Mouse (Mus musculus): ENCODE measurements around the gene Tbx10.

Tbx10 gene

DNA sequence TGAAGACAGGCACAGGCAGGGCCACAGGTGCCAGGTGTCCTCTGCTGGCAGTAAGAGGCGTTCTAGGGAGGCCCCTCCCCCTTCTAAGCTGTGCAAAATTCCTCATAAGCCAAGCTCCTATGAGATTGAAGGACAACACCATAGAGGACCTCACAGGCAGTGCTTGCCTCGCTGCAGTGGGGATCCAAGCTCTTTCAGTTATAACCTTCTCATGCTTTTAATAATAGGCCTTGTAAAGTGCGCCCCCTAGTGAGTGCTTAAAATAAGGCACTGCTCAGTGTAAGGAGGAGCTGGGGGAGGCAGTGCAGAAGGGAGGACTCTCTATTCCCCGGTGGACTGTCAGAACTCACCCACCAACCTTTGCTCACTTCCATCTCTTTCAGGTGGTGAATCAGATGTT lies 12.2 kb upstream of the Tbx10 start:
- DNase-seq, result peak; percentile 89 to 92

DNA sequence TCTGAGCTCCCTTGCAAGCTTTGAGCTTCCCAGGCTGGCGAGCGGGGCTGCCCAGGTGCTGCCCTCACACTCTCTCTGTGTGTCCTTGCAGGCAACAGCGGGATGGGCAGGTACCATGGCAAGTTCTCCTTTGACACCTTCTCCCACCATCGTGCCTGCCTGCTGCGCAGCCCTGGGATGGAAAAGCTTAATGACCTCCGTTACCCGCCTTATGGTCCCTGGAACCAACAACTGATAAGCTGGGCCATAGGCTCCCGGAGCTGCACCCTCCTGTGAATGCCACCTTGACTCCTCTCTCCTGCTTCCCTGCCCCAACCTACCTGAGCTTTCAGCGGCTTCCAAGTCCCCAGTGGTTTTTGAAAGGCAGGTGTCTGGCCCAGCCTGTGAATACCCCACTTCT lies 11.6 kb upstream of the Tbx10 start:
- DNase-seq, result no peak

GRCm38 (mm10) chr19:3983527-3984200 lies 8.9 kb upstream of the Tbx10 start:
- DNase-seq, result peak in 1 of 2 experiments; percentile 37

DNA sequence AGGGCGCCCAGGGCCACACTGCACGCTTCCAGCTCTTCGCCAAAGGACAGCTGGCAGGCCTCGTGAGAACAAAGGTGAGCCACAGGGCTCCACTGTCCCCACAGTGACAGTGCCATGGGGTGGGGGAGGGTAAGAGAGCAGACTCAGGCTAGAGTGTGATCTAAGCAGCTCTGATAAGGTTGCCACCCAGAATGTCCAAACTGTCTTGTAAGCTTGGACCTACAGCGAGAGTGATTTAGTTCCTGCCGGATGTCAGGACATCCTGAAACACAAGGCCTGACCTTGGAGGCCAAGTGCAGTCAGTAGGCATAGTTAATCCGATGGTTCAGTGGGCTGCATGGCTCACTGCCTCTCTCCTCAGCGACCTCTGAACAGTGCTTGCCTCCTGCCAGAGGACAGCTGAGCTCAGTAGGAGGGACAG lies 7.3 kb upstream of the Tbx10 start:
- peak; percentile 31 to 42 for DNase-seq

DNA sequence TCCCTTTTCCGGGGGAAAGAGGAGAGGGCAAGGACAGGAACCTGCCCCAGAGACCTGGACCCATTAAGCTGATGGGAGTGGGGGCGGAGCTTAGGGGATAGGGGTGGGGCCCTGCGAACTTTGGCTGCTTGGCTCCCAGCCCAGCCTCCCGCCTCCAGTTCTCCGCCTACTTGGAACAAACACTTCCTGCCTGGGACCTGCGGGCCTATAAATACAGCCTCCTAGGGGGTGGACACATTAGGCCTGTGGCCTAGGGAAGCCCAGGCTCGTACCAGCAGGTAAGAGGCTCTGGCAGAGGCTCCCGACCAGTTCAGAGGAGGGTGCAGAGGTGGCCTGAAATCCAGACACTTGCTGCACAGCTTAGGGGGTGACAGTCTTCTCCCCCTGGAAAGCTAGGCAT lies 6.2 kb upstream of the Tbx10 start, which contains the start of gene Acy3:
Gene Acy3 (plus strand): TSS at position 237 of the 400 bp plus-strand sequence.
- DNase-seq, result peak; percentile 44 to 52

DNA sequence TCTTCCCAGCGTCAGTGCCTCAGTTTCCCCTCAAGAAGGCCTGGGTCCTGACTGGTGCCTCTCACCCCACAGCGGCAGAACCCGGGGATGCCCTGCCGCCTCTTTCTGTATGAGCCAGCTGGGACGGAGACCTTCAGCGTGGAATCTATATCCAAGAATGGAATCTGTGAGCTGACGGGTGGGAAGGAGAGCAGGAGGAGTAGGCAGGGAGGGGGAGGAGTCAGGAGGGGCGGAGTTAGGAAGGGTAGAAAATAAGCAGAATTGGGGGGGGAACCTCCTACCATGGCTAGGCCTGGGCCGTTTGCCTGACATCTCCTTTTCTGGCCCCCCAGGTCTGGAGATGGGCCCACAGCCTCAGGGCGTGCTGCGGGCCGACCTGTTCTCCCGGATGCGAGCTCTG lies 4.5 kb upstream of the Tbx10 start:
- no peak for DNase-seq

- DNase-seq, result no peak
These were observed 3.8 kb upstream of the Tbx10 start for GRCm38 (mm10) chr19:3988750-3989149.

DNA sequence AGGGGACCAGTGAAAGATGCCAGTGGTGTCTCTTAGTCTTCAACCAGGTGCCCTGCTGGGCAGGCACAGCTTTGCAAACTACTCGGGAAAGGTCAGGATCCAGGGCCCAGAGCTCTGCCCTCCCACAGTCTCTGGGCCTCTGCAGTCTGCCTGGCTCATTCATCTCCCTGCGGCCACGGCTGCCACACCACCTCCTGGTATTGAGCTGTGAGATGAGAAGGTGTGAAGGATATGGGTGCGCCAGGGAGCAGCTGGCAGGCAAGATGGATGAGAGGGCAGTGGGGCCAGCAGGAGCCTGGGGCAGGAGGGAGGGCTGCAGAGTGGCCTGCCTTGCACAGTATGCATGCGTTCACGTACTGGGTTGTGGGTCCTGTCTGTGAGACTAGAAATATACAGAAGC lies 1.7 kb upstream of the Tbx10 start:
- no peak for DNase-seq

- DNase-seq, result no peak
These were observed 990 bp upstream of the Tbx10 start for GRCm38 (mm10) chr19:3991562-3991961.

DNA sequence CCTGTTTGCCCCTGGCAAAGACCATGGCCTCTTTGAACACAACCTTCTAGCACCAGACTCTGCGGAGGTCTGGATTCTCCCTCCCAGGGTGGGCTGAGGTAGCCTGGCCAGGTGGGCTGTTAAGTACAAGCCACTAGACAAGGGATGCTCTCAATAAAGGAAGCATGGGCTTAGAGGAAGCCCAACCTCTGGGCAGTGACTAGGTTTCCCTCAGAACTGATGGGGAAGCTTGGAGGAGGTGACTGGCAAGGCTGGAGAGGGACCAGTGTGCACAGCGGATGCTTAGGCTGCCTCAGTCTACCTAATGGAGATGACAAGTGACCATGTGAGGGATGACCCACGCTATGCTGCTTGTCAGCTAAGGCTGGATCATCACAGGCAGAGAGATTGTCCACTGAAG lies 586 bp upstream of the Tbx10 start:
- DNase-seq, result no peak

DNA sequence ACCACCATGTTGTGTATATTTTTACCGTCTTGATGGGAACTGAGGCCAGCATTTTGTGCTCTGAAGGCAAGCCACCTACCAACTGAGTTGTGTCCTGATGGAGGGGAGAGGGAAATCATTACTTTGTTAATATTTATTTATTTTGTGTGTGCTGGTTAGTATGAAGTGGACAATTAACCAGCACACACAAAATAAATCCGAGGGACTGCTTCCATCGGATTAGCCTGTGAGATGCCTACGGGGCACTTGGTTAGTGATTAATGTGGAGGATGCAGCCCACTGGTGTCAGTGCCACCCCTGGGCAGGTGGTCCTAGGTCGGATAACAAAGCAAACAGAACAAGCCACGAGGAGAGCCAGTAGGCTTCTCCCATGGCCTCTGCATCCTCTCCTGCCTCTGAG lies 2.4 kb downstream of the Tbx10 start:
- DNase-seq, result no peak

- DNase-seq, result no peak
These were observed 3.0 kb downstream of the Tbx10 start for GRCm38 (mm10) chr19:3995505-3995904.

DNA sequence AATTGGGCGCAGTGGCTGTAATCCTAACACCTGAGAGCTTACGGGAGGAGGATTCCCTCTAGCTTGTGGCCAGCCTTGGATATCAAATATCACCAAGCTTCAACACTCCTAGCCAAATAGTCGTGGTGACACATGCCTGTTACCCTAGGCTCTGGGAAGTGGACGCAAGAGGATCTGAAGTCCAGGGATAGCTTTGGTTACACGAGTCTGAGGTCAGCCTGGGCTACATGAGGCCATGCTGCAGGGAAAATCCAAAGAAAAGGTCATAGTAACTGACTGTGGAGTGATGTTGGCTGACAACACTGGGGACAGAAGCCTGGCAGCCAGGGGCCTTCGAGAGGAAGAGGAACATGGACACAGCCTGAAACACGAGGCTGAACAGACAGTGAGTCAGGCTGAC lies 3.6 kb downstream of the Tbx10 start:
- DNase-seq, result no peak

GRCm38 (mm10) chr19:3996747-3997146 lies 4.2 kb downstream of the Tbx10 start:
- no peak for DNase-seq

DNA sequence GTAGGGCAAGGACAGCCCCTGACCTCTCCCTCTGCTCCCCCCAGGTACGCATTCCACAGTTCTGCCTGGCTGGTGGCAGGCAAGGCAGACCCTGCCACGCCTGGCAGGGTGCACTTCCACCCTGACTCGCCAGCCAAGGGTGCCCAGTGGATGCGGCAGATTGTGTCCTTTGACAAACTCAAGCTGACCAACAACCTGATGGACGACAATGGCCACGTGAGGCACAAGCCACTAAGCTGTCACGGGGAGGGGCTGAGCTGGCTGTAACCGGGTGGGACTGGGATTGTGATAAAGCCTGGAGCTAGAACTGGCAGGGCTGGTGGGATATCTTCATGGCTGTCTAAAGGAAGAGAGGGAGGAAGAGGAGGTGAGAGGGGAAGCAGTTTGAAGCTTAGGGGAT lies 4.7 kb downstream of the Tbx10 start:
- DNase-seq, result no peak

DNA sequence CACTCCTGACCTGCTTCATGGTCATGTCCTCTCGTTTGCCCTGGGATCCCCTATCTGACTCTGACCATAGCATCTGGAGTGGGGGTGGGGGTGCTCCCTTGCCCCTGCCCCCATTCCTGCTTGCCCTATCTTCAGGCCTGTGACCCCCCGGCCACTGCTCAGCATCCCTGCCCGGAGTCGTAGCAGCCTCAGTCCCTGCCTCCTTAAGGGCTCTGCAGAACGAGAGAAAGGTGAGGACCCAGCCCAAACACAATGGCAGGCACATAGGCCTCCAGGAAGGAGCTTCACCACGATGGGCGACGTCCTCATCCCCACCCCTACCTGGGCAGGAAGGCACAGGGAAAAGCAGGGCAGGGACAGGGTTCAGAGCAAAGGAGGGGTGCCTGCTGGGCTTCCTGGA lies 5.8 kb downstream of the Tbx10 start:
- no peak for DNase-seq

DNA sequence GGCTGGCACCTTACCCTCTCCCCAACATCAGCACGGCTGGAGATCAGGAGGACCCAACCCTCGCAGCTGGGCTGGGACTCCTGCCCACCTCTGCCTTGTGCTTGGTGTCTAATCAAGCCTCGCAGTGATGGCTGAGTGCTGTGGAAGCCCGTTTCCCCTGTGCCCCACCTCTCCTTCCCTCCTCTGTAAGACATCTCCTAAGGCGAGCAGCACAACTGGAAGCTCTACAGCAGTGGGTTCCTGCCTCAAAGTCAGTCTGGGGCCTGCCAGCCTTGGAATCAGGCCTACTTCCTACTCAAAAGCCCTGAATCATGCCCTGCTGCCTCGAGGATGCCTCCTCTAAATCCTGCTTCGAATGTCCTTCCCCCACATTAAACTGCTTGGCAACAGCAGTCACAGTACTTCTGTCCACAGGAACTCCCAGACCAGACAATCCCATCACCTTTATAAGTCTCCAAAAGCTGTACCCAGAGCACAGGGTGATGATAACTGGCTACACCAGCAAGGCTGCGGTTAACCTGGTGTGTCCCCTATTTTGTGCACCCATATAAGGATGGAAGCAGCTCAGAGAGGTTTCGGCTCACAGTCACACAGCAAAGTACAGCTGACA lies 6.7 kb downstream of the Tbx10 start:
- no peak for DNase-seq

DNA sequence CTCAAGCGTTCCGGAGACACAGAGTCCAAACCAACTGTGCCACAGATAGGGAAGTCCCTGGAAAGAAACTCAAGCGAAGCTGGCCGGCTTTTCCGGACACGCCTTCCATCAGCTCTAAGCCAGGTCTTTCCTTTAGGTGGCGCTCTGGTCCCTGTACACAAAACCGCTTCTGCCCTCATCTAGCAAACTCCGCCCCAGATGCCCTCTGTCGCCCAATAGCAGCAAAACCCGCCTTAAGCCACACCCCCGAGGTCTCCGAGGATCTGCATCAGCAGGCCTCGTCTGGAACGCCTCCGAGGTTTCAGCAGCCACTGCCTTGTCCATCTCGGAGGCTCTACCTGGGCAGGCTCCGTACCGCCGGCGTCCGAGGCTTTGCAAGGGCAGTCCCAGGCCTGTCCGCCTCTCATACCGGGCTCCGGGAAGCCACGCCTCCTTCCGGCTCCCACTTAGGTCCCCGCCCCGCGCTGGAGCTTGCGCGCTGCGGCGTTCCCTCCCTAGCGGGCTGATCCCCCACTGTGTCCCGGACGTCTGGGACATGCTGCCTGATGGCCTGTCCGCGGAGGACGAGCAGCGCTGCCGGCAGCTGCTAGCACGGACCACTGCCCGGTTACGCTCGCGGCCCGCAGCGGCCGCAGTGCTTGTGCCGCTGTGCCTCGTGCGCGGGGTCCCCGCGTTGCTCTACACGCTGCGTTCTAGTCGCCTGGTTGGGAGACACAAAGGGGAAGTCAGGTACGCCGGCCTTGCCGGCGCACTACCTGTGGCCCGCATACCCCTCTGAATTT lies 7.8 kb downstream of the Tbx10 start, which contains the start of the genes Nudt8 and Gm49405:
Gene Nudt8 (plus strand): TSS at position 462 of the 782 bp plus-strand sequence.
Gene Gm49405 (plus strand): TSS at position 508 of the 782 bp plus-strand sequence.
- DNase-seq, result peak; percentile 97 to 98

DNA sequence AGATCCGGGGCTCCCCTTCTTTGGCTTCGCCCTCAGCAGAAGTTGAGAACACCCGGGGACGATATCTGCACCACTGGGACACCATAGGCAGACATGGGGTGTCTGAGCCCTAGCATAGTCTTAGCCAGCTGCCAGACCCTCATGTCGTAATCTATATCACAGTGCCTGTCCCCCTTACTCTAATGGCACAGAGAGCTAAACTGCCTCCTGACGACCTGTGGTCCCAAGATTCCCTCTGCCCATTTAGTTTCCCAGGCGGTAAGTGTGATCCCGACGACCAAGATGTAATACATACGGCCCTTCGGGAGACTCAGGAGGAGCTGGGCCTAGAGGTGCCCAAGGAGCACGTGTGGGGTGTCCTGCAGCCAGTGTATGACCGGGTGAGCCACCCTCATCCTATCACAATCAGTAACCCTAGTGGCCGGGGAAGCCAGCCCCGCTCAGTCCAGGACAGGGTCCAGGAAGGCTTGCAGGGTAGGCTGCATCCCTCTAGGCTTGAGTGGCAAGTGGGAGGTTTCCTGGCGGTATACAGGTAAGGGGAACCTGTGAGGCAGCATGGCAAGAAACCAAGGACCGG lies 8.5 kb downstream of the Tbx10 start:
- DNase-seq, result no peak

GRCm38 (mm10) chr19:4001752-4002151 lies 9.2 kb downstream of the Tbx10 start:
- DNase-seq, result no peak

DNA sequence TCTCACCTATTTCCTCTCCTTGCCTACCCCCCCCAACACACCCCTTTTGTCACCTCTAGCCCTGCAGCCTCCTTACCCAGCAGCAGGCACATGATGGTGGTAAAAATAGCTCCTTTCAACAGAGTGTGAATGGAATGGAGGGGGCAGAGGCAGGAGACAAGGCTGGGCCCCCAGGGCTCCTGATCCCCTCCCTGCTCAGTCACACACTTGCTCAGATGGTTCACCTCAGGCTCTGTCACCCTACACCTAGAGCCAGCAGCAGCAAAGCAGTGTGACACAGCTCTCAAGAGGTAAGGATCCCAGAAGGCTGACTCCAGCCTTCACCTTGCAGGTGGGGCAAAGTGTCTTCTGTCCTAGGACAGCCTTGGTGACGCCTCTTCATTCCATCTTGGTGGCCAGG lies 10.6 kb downstream of the Tbx10 start, which contains the start of gene Doc2g:
Gene Doc2g (plus strand): TSS at position 202 of the 400 bp plus-strand sequence.
- no peak for DNase-seq

DNA sequence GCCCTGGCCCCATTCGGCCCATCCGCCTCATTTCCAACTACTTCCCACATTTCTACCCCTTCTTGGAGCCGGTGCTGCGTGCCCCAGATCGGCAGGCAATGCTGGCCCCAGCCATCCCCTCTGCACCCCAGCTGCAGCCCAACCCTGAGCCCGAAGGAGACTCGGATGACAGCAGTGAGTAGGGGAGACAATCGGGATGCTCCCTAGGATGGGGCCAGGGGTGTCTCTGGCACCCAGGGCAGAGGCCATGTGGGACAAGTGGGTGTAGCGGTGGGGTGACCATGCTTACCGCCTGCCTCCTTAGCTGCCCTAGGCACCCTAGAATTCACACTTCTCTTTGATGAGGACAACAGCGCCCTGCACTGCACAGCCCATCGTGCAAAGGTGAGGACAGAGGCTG lies 11.1 kb downstream of the Tbx10 start:
- no peak for DNase-seq

GRCm38 (mm10) chr19:4004331-4004730 lies 11.8 kb downstream of the Tbx10 start:
- DNase-seq, result no peak
